Mouse (Mus musculus): ENCODE data around the gene Trim13. TPM values are rescaled to one million over a fixed set of nuclear protein-coding genes. Genes with fewer than 3 reads are reported as not detected.

The Trim13 gene
- polyA plus RNA-seq, 1 experiment: 0.22 TPM

GRCm38 (mm10) chr14:61607157-61607556 is 9.1 kb downstream of the Trim13 start, which contains the start of gene Kcnrg:
Gene Kcnrg (plus strand): TSS chr14:61607457.
- H3K9me3 ChIP-seq: no peaks in the 10 kb centered on the region

DNA sequence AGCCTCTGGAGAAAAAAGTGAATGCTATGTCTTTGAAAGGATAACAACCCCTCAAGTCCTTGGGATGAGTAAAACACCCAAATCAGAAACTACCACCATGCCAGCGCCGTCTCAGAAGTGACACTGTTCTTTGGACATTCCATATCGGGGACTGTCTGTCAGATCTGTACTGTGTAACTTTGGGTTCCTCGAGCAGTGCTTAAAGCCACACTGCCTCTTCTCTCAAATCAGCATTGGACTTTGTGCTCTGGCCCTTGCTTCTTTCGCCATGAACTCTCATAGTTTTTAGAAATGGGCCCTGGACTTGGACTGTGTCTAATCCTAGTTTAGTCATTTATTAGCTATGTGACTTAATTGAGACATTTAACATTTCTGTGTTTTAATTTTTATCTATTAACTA is 13.7 kb downstream of the Trim13 start:
- H3K27me3 ChIP-seq (replicated peaks): no peaks in the 10 kb centered on the region
- TF ChIP-seq FLI1 (IDR thresholded peaks at IDR 0.05; ENCODE audit: low read length) (no peak), GATA1 (IDR thresholded peaks at IDR 0.05; ENCODE audit: borderline replicate concordance, low read length) (no peak)
- no peak overlapping the region for H3K4me3 ChIP-seq (replicated peaks)
- peaks cover 22% of the 10 kb centered on the region for H3K36me3 ChIP-seq (replicated peaks; ENCODE audit: low read length)
- no peaks in the 10 kb centered on the region; the same call in 1 of the 2 replicates for H3K4me1 ChIP-seq
- no peaks in the 10 kb centered on the region for H3K9me3 ChIP-seq

More at GRCm38 (mm10) chr14:61607157-61607556, 9.1 kb downstream of the Trim13 start, which contains the start of gene Kcnrg:
- no peak for TF ChIP-seq FLI1 (IDR thresholded peaks at IDR 0.05; ENCODE audit: low read length)
- TF ChIP-seq GATA1 (IDR thresholded peaks at IDR 0.05; ENCODE audit: borderline replicate concordance, low read length): no peak
- Histone ChIP-seq H3K27me3 (replicated peaks) (no peaks in the 10 kb centered on the region), H3K36me3 (replicated peaks; ENCODE audit: low read length) (peaks cover 48% of the 10 kb centered on the region), H3K4me1 (no peaks in the 10 kb centered on the region; the same call in none of the 2 replicates), H3K4me3 (replicated peaks) (no peak within 1 kb of the TSS)

DNA sequence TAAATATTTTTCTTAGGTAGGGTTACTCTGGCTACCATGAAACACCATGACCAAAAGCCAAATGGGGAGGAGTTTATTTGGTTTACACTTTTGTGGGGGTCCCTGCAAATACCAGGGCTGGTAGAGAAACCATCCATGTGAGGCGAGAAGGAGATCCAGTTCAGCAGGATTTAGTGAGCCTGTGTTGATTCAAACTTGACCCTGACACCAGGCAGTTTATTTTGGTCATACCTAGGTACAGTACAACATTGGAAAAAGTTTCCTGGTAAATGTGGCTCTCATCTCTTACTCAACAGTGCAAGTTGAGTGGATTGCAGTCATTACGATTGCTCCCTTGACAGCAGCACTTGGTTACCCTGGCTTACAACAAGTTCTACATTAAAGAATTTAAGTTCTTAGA is 15.3 kb downstream of the Trim13 start:
- H3K4me1 ChIP-seq: no peaks in the 10 kb centered on the region
- no peak overlapping the region for H3K4me3 ChIP-seq (replicated peaks)
- H3K9me3 ChIP-seq: no peaks in the 10 kb centered on the region
- peaks cover 12% of the 10 kb centered on the region for H3K36me3 ChIP-seq (replicated peaks; ENCODE audit: low read length)
- TF ChIP-seq GATA1 (IDR thresholded peaks at IDR 0.05; ENCODE audit: borderline replicate concordance, low read length): no peak
- TF ChIP-seq FLI1 (IDR thresholded peaks at IDR 0.05; ENCODE audit: low read length): no peak
- H3K27me3 ChIP-seq (replicated peaks): no peaks in the 10 kb centered on the region

DNA sequence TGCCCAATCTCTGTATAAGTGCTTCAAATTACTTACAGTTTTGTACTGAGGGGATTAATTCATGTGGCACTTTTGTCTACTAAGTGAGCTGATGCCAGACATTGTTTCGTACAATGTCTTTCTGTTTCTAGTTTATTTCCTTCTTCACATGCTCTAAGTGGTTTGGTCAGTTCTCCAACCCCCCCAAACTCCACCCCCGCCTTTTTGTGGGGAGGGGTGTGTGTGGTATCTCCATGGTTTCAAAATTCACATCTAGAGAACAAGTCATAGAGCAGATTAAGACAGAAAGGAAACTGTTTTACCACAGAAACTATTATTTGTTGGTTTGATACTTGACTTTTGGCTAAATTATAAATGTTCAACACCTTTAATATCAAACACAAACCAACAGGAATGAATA is 22.3 kb downstream of the Trim13 start:
- no peaks in the 10 kb centered on the region for H3K27me3 ChIP-seq (replicated peaks)
- TF ChIP-seq FLI1 (IDR thresholded peaks at IDR 0.05; ENCODE audit: low read length) (no peak), GATA1 (IDR thresholded peaks at IDR 0.05; ENCODE audit: borderline replicate concordance, low read length) (no peak)
- H3K36me3 ChIP-seq (replicated peaks; ENCODE audit: low read length): peaks cover 16% of the 10 kb centered on the region
- H3K9me3 ChIP-seq: no peaks in the 10 kb centered on the region
- H3K4me1 ChIP-seq: no peaks in the 10 kb centered on the region
- no peak overlapping the region for H3K4me3 ChIP-seq (replicated peaks)

- no peaks in the 10 kb centered on the region for H3K27me3 ChIP-seq (replicated peaks)
- peaks cover 50% of the 10 kb centered on the region for H3K36me3 ChIP-seq (replicated peaks; ENCODE audit: low read length)
- peaks cover 3% of the 10 kb centered on the region; the same call in 1 of the 2 replicates for H3K4me1 ChIP-seq
- no peak for TF ChIP-seq GATA1 (IDR thresholded peaks at IDR 0.05; ENCODE audit: borderline replicate concordance, low read length)
- no peaks in the 10 kb centered on the region for H3K9me3 ChIP-seq
- no peak overlapping the region for H3K4me3 ChIP-seq (replicated peaks)
Observed at GRCm38 (mm10) chr14:61635969-61636368, 37.9 kb downstream of the Trim13 start.

- H3K4me1 ChIP-seq: peaks cover 3% of the 10 kb centered on the region; the same call in 1 of the 2 replicates
- H3K27me3 ChIP-seq (replicated peaks): no peaks in the 10 kb centered on the region
- peaks cover 2% of the 10 kb centered on the region for H3K36me3 ChIP-seq (replicated peaks; ENCODE audit: low read length)
- H3K4me3 ChIP-seq (replicated peaks): no peak overlapping the region
- H3K9me3 ChIP-seq: no peaks in the 10 kb centered on the region
- TF ChIP-seq FLI1 (IDR thresholded peaks at IDR 0.05; ENCODE audit: low read length) (no peak), GATA1 (IDR thresholded peaks at IDR 0.05; ENCODE audit: borderline replicate concordance, low read length) (no peak)
Observed at GRCm38 (mm10) chr14:61642668-61643067, 44.6 kb downstream of the Trim13 start.

GRCm38 (mm10) chr14:61645547-61645946 is 47.5 kb downstream of the Trim13 start:
- Histone ChIP-seq H3K4me1 (peaks cover 15% of the 10 kb centered on the region), H3K27me3 (replicated peaks) (no peaks in the 10 kb centered on the region), H3K9me3 (no peaks in the 10 kb centered on the region), H3K36me3 (replicated peaks; ENCODE audit: low read length) (no peaks in the 10 kb centered on the region), H3K4me3 (replicated peaks) (peak overlapping the region; percentile 73)
- TF ChIP-seq GATA1 (IDR thresholded peaks at IDR 0.05; ENCODE audit: borderline replicate concordance, low read length) (no peak), FLI1 (IDR thresholded peaks at IDR 0.05; ENCODE audit: low read length) (no peak)

- H3K4me3 ChIP-seq (replicated peaks): peak overlapping the region; percentile 92
- peaks cover 31% of the 10 kb centered on the region for H3K4me1 ChIP-seq
- H3K9me3 ChIP-seq: no peaks in the 10 kb centered on the region
- TF ChIP-seq GATA1 (IDR thresholded peaks at IDR 0.05; ENCODE audit: borderline replicate concordance, low read length) (no peak), FLI1 (IDR thresholded peaks at IDR 0.05; ENCODE audit: low read length) (no peak)
- H3K36me3 ChIP-seq (replicated peaks; ENCODE audit: low read length): no peaks in the 10 kb centered on the region
- H3K27me3 ChIP-seq (replicated peaks): no peaks in the 10 kb centered on the region
Observed at GRCm38 (mm10) chr14:61647182-61647880, 49.3 kb downstream of the Trim13 start.

GRCm38 (mm10) chr14:61647881-61648684 is 50.0 kb downstream of the Trim13 start:
- Histone ChIP-seq H3K27me3 (replicated peaks) (no peaks in the 10 kb centered on the region), H3K36me3 (replicated peaks; ENCODE audit: low read length) (no peaks in the 10 kb centered on the region), H3K4me1 (peaks cover 39% of the 10 kb centered on the region), H3K9me3 (no peaks in the 10 kb centered on the region), H3K4me3 (replicated peaks) (peak overlapping the region; percentile 92)
- TF ChIP-seq GATA1 (IDR thresholded peaks at IDR 0.05; ENCODE audit: borderline replicate concordance, low read length) (no peak), FLI1 (IDR thresholded peaks at IDR 0.05; ENCODE audit: low read length) (no peak)

Measured in megakaryocyte, embryonic 14.5 days (primary cell).